Mouse (Mus musculus) C2C12 (cell line): ENCODE data around the gene Gm38431.

Source experiments
- CTCF ChIP-seq: IDR thresholded peaks from one replicate; pipeline ENCODE4 v1.5.1; 2011; ENCODE audit not compliant: control insufficient read depth, insufficient read depth, insufficient read length
- USF1 ChIP-seq: IDR thresholded peaks from one replicate; pipeline ENCODE4 v1.6.1; 2011; ENCODE audit warnings: low read depth, mild to moderate bottlenecking, control low read depth, moderate library complexity

- TF ChIP-seq CTCF (no peak), USF1 (no peak)
Measured at GRCm38 (mm10) chr9:21100447-21101161, 8.8 kb upstream of the Gm38431 start.
